Mouse (Mus musculus): ENCODE data around the gene Scgb1b24.

Gene Scgb1b24

DNA sequence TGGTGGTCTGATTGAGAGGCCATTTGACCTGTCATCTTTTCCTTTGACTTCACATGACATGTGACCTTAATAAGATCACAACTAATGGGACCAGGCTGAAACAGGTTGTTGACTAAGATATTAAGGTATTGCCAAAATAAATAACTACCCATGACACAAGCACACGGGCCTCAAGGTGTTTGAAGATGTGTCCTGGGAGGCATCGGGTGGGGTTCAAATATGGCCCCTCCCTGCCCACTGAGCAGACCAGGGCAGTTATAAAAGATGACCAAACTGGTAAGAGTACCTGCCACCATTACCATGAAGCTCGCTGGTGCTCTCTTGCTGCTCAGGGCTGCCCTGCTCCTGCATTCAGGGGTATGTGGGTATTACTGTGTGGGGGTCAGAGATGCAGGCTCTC, at the start of gene Scgb1b24:
Gene Scgb1b24, plus strand, starts transcription at position 301 of the 400 bp plus-strand sequence.
- CTCF ChIA-PET = no interaction called here

DNA sequence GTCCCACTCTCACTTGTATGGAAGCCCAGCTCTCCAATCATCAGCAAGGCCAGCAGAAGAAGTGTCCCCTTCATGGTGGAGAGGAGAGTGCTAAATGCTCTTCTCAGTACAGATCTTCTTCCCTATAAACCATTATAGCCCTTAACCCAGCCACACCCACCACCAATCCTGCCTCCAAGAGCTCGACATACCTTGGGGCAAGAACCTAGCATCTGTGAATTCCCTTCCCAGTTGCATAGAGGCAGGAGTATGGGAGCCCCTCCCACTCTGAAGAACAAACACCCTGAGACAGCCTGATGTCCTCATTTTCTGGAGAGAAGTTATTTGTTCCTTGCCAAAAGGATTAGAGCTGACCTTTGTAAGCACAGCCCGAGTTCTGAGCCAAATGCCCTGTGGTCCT, 4.4 kb upstream of the Scgb1b24 start, which contains the start of gene Scgb2b24:
Gene Scgb2b24, minus strand, starts transcription at position 101 of the 400 bp plus-strand sequence.
- ChIA-PET POLR2A (no interaction called here), CTCF (no interaction called here)

More for the DNA sequence above, at the start of gene Scgb1b24:
- POLR2A ChIA-PET = no interaction called here
